Mouse (Mus musculus): ENCODE measurements around the gene Ccr6. TPM values are rescaled to one million over a fixed set of nuclear protein-coding genes. Genes with fewer than 3 reads are reported as not detected.

The Ccr6 gene
- polyA plus RNA-seq, 1 experiment from 2014 or later, result not detected

DNA sequence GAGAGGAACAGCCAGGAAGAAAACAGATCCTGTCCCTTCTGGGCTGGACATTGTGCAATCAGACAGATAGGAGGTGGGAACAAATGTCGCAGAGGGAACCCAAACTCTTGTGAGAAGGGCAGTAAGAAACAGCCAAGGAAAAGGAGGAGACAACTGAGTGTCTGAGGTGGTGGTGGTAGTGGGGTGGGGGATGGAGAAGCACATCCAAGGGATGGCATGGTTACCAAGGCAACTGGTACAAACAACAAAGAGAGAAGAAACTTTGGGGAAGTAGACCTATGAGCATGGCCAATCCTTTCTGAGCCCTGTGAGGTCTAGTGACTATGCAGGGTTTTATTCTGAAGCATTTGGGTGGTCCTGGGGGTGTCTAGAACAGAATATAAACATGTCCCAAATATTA, 21.5 kb upstream of the Ccr6 start:
- no peaks in the 10 kb centered on the region for H3K36me3 ChIP-seq
- H3K27ac ChIP-seq, result no peak overlapping the region
- no peaks in the 10 kb centered on the region; the same call in 1 of the 2 replicates for H3K27me3 ChIP-seq (ENCODE audit: insufficient read depth, poor library complexity, severe bottlenecking)
- no peak for DNase-seq (ENCODE audit: low spot score)
- H3K4me3 ChIP-seq, result no peak overlapping the region
- H3K9me3 ChIP-seq, result no peaks in the 10 kb centered on the region
- no peaks in the 10 kb centered on the region for H3K4me1 ChIP-seq
- 84% methylated on average over 1 of the region's 1 CpGs for WGBS

DNA sequence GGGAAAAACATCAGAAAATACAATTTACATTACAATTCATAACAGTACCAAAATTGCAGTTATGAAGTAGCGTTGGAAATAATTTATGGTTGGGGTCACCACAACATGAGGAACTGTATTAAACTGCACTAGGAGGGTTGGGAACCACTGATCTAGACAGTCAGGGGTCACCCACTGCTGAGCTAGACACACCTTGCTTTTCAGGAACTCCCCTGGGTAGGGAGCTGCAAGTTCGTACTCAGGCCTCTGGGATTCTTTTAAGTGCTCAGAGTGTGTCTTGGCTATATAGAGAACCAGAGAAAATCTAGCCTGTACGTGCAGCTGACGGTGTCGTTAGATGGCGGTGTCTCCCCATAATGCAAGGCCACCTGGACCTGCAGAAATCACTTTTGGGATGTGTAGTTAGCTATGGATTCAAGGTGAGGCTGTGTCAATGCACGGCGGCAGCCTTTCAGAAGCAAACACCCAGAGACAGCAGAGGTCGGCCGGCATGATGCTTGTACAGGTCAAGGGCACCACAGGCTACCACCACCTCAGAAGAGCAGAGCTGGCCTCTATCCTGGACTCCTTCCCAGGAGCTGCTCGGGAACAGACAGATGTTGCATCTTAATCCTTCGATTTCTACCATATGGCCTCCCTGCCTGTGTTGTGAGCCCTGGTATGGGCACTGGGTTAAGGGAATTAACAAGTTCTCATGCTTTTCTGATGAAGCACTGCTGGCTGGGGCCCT, 20.7 kb upstream of the Ccr6 start:
- Histone ChIP-seq H3K27me3 (ENCODE audit: insufficient read depth, poor library complexity, severe bottlenecking) (no peaks in the 10 kb centered on the region; the same call in 1 of the 2 replicates), H3K4me1 (no peaks in the 10 kb centered on the region), H3K36me3 (no peaks in the 10 kb centered on the region), H3K27ac (no peak overlapping the region), H3K9me3 (no peaks in the 10 kb centered on the region), H3K4me3 (no peak overlapping the region)
- peak; percentile 54 for DNase-seq (ENCODE audit: low spot score)
- WGBS, result 85% methylated on average over 12 of the region's 12 CpGs

DNA sequence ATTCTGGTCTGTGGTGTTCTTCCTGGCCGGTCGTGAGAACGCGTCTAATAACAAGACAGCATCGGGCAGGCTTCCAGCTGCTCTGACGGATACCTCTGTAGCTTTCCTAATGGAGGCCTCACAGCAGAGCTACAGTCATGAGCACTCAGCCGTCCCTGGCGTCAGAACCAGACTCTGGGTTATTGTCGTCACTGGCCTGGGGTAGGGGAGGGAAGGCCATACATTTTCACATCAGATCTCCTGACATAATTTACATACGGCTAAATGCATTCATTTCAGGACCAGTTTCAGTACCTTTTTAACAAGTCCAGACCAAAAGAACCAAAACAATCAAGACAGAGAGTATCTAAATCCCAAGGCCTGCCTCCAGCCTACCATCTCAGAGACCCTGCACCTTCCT, 12.6 kb upstream of the Ccr6 start:
- Histone ChIP-seq H3K4me1 (peaks cover 2% of the 10 kb centered on the region; the same call in 1 of the 2 replicates), H3K36me3 (no peaks in the 10 kb centered on the region), H3K9me3 (no peaks in the 10 kb centered on the region), H3K27ac (no peak overlapping the region), H3K27me3 (ENCODE audit: insufficient read depth, poor library complexity, severe bottlenecking) (no peaks in the 10 kb centered on the region), H3K4me3 (no peak overlapping the region)
- whole genome bisulfite sequencing, result 89% methylated on average over 10 of the region's 10 CpGs
- DNase-seq (ENCODE audit: low spot score), result no peak

DNA sequence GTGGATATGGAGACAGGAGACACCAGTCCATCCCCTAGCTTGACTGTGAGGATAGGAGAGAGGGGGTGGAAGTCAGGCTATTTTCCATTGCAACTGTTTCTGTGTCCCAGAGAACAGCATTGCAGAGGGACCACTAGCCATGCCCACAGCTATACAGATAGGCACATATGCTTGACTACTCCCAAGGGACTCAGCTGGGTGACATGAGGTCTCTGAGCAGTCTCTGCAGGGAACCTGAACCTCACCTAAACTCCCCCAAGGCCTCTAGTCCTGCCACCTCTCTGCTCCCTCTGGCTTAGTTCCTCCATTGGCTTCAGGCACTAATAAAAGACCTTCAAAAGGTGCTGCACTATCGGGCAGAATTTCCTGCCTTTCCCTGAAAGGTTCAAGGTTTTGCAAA, 11.8 kb upstream of the Ccr6 start:
- 73% methylated on average over 1 of the region's 1 CpGs for WGBS
- Histone ChIP-seq H3K4me1 (peaks cover 8% of the 10 kb centered on the region), H3K4me3 (no peak overlapping the region), H3K9me3 (no peaks in the 10 kb centered on the region), H3K27me3 (ENCODE audit: insufficient read depth, poor library complexity, severe bottlenecking) (no peaks in the 10 kb centered on the region), H3K36me3 (no peaks in the 10 kb centered on the region), H3K27ac (no peak overlapping the region)
- no peak for DNase-seq (ENCODE audit: low spot score)

DNA sequence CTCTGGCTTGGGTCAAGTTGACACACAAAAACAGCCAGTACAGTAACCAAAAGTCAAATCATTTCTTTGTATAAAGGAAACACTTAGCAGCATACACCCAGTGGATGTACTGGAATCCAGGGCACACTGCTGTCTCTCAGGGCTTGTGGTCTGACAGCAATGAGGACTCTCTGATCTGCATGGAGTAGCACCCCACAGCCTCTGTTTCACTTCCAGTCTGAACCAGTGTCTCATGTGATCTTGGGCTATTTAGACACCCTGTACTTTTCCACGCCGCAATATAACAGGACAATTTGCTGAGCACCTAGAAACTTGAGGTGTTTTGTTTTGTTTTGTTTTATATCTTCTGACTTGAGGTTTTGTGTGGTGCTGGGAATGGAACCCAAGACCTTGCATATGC, 10.7 kb upstream of the Ccr6 start:
- Histone ChIP-seq H3K36me3 (no peaks in the 10 kb centered on the region), H3K27ac (no peak overlapping the region), H3K4me1 (peaks cover 8% of the 10 kb centered on the region), H3K9me3 (no peaks in the 10 kb centered on the region), H3K27me3 (ENCODE audit: insufficient read depth, poor library complexity, severe bottlenecking) (no peaks in the 10 kb centered on the region), H3K4me3 (no peak overlapping the region)
- 99% methylated on average over 2 of the region's 2 CpGs for WGBS
- DNase-seq (ENCODE audit: low spot score), result no peak

DNA sequence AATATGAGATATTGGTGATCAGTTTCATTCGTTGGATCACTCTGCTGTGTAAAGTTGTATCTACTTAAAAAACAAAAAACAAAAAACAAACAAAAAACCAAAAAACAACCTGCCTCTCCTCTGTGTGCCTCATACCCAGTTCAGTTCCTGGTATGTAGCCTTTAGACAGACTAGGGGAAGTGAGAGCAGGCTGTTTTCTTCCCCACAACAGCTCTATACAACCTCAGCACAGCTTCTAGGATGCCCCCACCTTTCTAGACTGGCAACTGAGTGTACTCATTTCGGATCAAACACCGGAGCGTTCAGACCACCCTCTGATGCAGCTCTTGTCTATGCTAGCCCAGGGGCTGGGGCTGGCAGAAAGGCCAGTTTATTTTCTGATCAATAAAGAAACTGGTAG, 10.1 kb upstream of the Ccr6 start:
- H3K27ac ChIP-seq, result no peak overlapping the region
- DNase-seq (ENCODE audit: low spot score), result no peak
- no peaks in the 10 kb centered on the region for H3K36me3 ChIP-seq
- H3K9me3 ChIP-seq, result no peaks in the 10 kb centered on the region
- no peak overlapping the region for H3K4me3 ChIP-seq
- 84% methylated on average over 4 of the region's 4 CpGs for WGBS
- H3K27me3 ChIP-seq (ENCODE audit: insufficient read depth, poor library complexity, severe bottlenecking), result no peaks in the 10 kb centered on the region
- peaks cover 8% of the 10 kb centered on the region for H3K4me1 ChIP-seq

DNA sequence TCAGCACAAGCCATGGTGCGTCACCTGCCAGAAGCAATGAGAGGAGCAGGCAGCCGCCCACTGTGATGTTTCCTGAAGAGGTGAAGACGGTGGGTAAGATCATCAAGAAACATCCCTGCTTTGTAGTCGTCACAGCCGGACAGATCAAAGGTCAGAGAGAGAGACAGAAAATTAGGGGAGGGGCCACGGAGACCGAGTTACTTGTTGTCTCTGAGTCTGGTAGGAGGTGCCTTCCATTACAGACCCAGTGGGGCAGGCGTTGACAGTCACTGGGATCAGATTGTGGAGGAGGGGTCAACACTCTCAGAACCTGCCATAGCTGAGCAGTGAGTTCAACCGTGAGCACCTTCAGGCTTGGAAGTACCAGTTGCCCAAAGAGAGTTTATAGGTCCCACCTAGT, 7.2 kb upstream of the Ccr6 start:
- Histone ChIP-seq H3K27me3 (ENCODE audit: insufficient read depth, poor library complexity, severe bottlenecking) (no peaks in the 10 kb centered on the region), H3K36me3 (no peaks in the 10 kb centered on the region), H3K4me3 (no peak overlapping the region), H3K4me1 (peaks cover 8% of the 10 kb centered on the region), H3K9me3 (no peaks in the 10 kb centered on the region), H3K27ac (no peak overlapping the region)
- DNase-seq (ENCODE audit: low spot score), result no peak
- WGBS, result 32% methylated on average over 9 of the region's 9 CpGs

DNA sequence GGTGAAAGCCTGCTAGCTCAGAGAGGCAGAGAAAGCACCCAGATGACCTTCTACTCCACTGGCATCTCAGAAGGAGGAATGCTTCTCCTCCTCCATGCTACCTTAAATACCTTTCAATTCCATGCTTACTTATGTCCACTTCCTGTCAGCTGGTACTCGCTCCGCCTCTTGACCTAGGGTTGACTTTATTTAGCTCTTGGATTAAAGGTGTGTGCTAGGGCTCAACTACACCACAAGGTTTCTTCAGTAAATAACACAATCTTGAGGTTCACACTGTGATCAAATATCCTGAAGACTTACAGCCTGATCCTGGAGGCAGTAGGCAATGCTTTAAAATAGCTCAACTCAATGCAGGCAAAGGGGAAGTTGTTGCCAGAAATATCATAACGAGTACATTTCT, 6.2 kb upstream of the Ccr6 start:
- Histone ChIP-seq H3K27me3 (ENCODE audit: insufficient read depth, poor library complexity, severe bottlenecking) (no peaks in the 10 kb centered on the region), H3K4me3 (no peak overlapping the region), H3K27ac (no peak overlapping the region), H3K9me3 (no peaks in the 10 kb centered on the region), H3K4me1 (peaks cover 8% of the 10 kb centered on the region), H3K36me3 (no peaks in the 10 kb centered on the region)
- no peak for DNase-seq (ENCODE audit: low spot score)
- WGBS, result 89% methylated on average over 3 of the region's 3 CpGs

DNA sequence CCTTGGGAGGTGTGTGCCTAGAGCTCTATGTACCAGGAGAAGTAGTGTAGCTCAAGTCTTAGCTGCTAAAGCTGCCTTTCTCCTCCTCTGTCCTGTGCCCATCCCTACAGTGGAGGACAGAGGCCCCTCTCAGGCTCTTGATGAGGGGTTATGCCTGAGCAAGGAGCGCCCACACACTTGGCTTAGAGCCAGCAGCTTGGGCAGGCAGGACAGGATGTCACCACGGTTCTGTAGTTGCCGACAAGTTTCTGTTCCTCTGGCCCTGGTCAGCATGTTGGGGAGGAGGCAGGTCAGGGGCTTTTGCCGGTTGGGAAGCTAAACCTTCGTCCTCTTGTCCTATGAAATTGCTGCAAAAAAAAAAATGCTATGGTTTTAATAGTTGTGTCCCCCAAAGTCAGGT, 3.8 kb upstream of the Ccr6 start:
- no peaks in the 10 kb centered on the region for H3K9me3 ChIP-seq
- peaks cover 8% of the 10 kb centered on the region for H3K4me1 ChIP-seq
- no peak overlapping the region for H3K4me3 ChIP-seq
- no peak for DNase-seq (ENCODE audit: low spot score)
- no peak overlapping the region for H3K27ac ChIP-seq
- 51% methylated on average over 5 of the region's 5 CpGs for WGBS
- H3K27me3 ChIP-seq (ENCODE audit: insufficient read depth, poor library complexity, severe bottlenecking), result 0 out of 2 replicates have a peak, but pooled peaks cover 2% of the 10 kb centered on the region
- no peaks in the 10 kb centered on the region for H3K36me3 ChIP-seq

DNA sequence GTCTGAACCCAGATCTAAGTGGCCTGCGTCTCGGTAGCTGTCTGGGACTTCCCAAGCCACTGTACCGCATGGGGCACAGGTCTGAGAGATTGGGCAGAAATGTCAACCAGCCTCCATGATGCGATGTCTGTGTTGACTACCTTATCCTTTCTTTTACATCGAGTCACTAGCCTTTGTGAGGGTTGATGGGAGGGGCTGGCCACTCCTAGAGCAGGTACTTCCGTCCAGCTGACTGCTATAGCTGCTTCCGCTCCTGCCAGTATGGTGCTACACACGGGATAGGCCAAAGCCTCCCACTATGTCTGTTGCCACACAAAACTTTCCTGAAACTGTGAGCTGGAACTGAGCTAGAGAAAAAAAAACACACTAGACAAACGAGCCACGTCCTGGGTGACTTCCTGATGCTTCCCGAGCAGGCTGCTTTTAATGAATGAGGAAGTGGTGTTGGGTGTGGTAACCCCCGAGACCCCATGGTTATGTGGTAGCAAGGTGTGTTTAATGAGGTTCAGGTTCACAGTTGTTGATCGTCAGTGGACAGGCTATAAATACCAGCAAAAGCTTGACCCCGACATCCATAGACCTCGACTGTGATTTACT, 2.1 kb upstream of the Ccr6 start:
- 66% methylated on average over 15 of the region's 15 CpGs for WGBS
- Histone ChIP-seq H3K36me3 (no peaks in the 10 kb centered on the region), H3K4me3 (no peak overlapping the region), H3K9me3 (no peaks in the 10 kb centered on the region), H3K4me1 (peaks cover 1% of the 10 kb centered on the region), H3K27me3 (ENCODE audit: insufficient read depth, poor library complexity, severe bottlenecking) (0 out of 2 replicates have a peak, but pooled peaks cover 4% of the 10 kb centered on the region), H3K27ac (no peak overlapping the region)
- DNase-seq (ENCODE audit: low spot score), result no peak

DNA sequence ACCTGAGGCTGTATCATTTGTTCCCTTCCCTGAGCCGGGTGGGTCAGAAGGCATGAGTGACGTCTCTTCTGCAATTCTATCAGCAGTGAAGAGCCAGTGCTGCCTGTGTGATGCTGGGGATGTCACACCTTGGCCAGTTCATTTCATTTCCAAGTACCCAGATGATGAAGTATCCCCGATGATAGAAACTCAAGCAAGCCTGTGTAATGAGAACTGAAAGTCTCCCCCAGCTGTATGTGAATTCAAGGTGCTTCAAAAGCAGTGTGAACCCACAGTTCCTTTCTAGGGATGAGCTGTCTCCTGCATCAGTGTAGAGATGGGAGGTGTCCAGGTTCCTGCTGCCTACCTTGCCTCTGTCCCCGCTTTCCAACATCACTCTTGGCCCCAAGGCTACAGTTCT, 1.3 kb upstream of the Ccr6 start:
- Histone ChIP-seq H3K36me3 (no peaks in the 10 kb centered on the region), H3K9me3 (no peaks in the 10 kb centered on the region), H3K4me1 (no peaks in the 10 kb centered on the region), H3K27ac (no peak overlapping the region), H3K4me3 (no peak overlapping the region), H3K27me3 (ENCODE audit: insufficient read depth, poor library complexity, severe bottlenecking) (0 out of 2 replicates have a peak, but pooled peaks cover 4% of the 10 kb centered on the region)
- 80% methylated on average over 4 of the region's 4 CpGs for WGBS
- no peak for DNase-seq (ENCODE audit: low spot score)

DNA sequence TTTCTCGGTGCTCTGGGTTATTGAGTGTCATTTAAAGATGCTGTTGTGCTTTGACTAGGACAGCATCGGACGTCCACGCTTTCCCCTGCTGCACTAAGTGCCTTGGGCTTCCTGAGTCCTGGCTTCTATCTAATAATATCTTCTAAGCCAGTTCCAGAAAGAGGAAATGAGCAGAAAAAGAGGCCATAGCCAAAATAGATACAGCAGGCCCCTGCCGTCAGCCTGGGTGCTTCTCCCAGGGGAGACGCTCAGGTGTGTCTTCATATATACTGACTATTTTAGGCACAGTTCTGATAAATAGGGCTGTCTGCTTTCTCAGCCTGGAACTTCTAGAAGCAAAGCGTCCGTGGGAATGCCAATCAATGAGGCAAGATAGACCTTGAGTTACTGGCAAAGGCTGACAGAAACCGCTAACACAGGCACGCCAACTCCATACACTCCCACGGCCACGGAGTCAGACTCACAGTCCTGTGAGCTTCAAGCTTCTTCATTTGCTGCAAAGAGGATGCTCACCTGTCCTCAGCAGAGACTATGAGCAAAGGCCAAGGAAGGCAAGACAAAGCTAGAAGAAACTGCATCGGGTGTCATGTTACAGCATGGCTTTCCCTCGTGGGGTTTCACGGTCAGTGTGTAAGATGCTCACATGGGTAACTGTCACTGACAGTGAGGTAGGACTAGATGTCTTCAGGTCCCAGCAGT, 2.3 kb downstream of the Ccr6 start:
- DNase-seq (ENCODE audit: low spot score), result no peak
- no peaks in the 10 kb centered on the region for H3K4me1 ChIP-seq
- H3K36me3 ChIP-seq, result no peaks in the 10 kb centered on the region
- no peak overlapping the region for H3K4me3 ChIP-seq
- H3K27me3 ChIP-seq (ENCODE audit: insufficient read depth, poor library complexity, severe bottlenecking), result peaks cover 15% of the 10 kb centered on the region
- 72% methylated on average over 15 of the region's 15 CpGs for WGBS
- no peak overlapping the region for H3K27ac ChIP-seq
- no peaks in the 10 kb centered on the region for H3K9me3 ChIP-seq

DNA sequence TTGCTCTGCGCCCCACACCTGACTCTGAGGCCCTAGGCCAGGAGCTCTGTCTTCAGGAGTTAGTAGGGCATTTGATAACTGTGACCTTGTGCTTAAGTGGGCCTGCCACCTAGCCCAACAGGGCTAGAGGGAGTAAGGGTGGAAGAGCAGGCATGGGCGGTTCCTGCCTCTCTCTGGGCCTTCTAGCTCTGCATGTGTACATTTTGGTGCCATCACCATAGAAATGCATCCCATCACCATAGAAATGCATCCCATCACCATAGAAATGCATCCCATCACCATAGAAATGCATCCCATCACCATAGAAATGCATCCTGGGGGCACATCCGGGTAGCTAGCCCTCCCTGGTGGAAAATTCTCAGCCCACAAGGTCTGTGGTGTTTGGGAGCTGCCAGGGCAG, 3.7 kb downstream of the Ccr6 start:
- no peak overlapping the region for H3K27ac ChIP-seq
- peaks cover 18% of the 10 kb centered on the region for H3K27me3 ChIP-seq (ENCODE audit: insufficient read depth, poor library complexity, severe bottlenecking)
- no peaks in the 10 kb centered on the region for H3K9me3 ChIP-seq
- 75% methylated on average over 3 of the region's 3 CpGs for whole genome bisulfite sequencing
- H3K36me3 ChIP-seq, result no peaks in the 10 kb centered on the region
- H3K4me3 ChIP-seq, result no peak overlapping the region
- DNase-seq (ENCODE audit: low spot score), result no peak
- H3K4me1 ChIP-seq, result no peaks in the 10 kb centered on the region
